Mouse (Mus musculus) c-Kit-positive CD71-positive TER-119-negative erythroid progenitor cells, embryonic 14.5 days (primary cell): ENCODE measurements around the gene Itgb1bp1.

Experiments used
- DNase-seq: peaks from one replicate; pipeline ENCODE4 v3.0.0-alpha.2; 2013; ENCODE audit warnings: low read depth

Gene Itgb1bp1

DNA sequence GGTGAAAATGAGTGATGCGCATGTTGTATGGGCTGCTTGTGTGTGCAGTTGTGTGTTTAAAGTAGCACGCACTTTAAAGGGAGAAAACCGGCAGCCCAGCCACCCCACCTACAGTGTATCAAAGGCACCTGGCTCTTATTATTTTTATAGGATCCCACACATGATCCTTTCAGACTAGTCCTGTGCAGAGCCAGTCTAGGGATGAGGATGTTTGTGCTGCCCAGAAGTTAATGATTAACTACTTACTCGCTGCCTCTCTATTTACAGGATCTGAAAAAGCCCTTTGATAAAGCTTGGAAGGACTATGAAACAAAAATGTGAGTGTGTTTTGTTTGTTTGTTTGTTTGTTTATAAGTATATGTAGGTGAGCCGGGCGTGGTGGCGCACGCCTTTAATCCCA, 85.5 kb downstream of the Itgb1bp1 start:
- no peak for DNase-seq

DNA sequence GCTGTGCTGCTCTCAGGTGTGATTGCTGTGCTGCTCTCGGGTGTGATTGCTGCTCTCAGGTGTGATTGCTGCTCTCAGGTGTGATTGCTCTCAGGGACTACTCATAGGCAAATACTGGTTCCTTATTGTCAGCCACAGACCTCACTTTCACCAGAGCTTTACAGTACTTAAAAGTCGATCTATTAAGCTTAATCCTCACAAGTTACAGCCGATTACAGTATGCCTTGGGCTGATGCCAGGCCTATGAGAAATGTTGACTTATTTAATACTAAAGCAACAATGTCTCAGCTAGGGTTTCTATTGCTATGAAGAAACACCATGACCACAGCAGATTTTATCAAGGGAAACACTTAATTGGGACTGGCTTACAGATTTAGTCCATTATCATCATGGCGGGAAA, 89.7 kb downstream of the Itgb1bp1 start:
- DNase-seq = no peak

DNA sequence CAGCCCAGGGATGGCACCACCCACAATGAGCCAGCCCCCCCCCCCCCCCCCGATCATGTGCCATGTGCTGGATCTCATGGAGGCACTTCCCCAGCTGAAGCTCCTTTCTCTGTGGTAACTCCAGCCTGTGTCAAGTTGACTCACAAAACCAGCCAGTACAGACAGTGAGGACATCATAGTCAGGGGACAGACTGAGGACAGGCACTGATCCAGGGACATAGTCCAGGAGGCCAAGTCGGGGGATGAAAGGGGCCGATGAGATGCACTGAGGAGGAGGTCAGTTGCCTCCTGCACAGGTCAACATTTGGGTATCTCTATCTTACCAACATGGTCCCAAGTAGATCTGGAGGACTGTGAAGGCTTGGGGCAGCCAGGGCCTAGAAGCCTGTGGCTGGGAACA, 90.6 kb downstream of the Itgb1bp1 start:
- DNase-seq = no peak

GRCm38 (mm10) chr12:21191546-21191945, 94.5 kb downstream of the Itgb1bp1 start:
- no peak for DNase-seq
